Mouse (Mus musculus) bone marrow, adult 2 months (tissue): ENCODE results near the gene Rpl34. TPM values are rescaled to one million over a fixed set of nuclear protein-coding genes. Genes with fewer than 3 reads are reported as not detected.

Experiments
- H3K27ac ChIP-seq: fragments of 200-500 bp; 2 replicates; pipeline ENCODE4 v1.5.1; 2012; ENCODE audit warnings: low read depth, mild to moderate bottlenecking, control low read depth, inconsistent platforms, low read length; ENCODE audit not compliant: control insufficient read depth, poor library complexity, insufficient read depth
- H3K4me1 ChIP-seq: fragments of 200-500 bp; 2 replicates; pipeline ENCODE4 v1.6.1; 2011; ENCODE audit warnings: low read length; ENCODE audit not compliant: control insufficient read depth, insufficient read depth
- H3K4me3 ChIP-seq: fragments of 200-500 bp; replicated peaks from 2 replicates; pipeline ENCODE3; 2011; ENCODE audit warnings: mild to moderate bottlenecking, low read depth, low read length, control low read depth; ENCODE audit not compliant: control insufficient read depth
- CTCF ChIP-seq: fragments of 200-500 bp; IDR thresholded peaks from 2 replicates; pipeline ENCODE4 v1.5.1; 2011; ENCODE audit warnings: low read length, control low read depth; ENCODE audit not compliant: control insufficient read depth, insufficient read depth
- POLR2A ChIP-seq: fragments of 200-500 bp; IDR thresholded peaks from 2 replicates; pipeline ENCODE4 v1.6.1; 2011; ENCODE audit warnings: low read depth, mild to moderate bottlenecking, control low read depth, low read length, borderline replicate concordance; ENCODE audit not compliant: control insufficient read depth
- WGBS: fragments of 180-500 bp; shearing (Covaris S2); methylation state at CpG from one replicate; pipeline ENCODE4 v1.1.7; 2018; 5-methylcytosine and 5-hydroxymethylcytosine counted together
- polyA plus RNA-seq: library from polyadenylated mRNA; stranded (reverse); fragments of >200 nt; gene quantifications from 2 replicates; pipeline ENCODE4 v1.2.4, GENCODE M21; 2011; ENCODE audit warnings: low replicate concordance; ENCODE audit not compliant: missing spikeins, insufficient read depth, insufficient read length

The Rpl34 gene
- 611 and 941 TPM in 2 replicates for polyA plus RNA-seq

DNA sequence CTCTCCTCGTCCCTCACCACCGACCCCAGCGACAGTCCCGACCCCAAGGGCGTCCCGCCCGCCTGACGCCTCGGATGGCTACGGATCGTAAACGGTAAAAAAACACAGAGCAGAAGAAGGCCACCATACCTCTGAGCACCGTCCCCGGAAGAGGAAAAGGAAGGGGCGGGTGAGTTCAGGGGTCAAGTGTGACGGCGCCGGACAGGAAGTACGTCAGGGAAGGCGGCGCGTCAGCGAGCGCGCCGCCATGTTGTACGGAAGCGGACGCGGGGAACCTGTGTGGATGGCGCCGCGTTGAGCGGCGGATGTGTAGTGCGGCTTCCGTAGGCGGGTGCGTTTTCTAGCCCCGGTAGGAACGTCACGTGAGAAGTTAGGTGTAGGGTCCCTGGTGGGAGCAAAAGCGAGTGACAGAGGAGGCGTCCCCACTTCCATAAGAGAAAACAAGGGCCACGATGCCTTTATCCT, at the start of gene Rpl34:
Gene Rpl34, minus strand, starts transcription at position 210 of the 465 bp plus-strand sequence.
- H3K4me1 ChIP-seq = no peaks in the 10 kb centered on the region; the same call in 1 of the 2 replicates
- peak; percentile 72; the same call in 1 of the 2 replicates for TF ChIP-seq POLR2A
- no peak for TF ChIP-seq CTCF
- peak within 1 kb of the TSS; percentile 89 for H3K4me3 ChIP-seq
- WGBS = under 1% methylated on average over 45 of the region's 45 CpGs
- H3K27ac ChIP-seq = peak within 1 kb of the TSS; percentile 48

DNA sequence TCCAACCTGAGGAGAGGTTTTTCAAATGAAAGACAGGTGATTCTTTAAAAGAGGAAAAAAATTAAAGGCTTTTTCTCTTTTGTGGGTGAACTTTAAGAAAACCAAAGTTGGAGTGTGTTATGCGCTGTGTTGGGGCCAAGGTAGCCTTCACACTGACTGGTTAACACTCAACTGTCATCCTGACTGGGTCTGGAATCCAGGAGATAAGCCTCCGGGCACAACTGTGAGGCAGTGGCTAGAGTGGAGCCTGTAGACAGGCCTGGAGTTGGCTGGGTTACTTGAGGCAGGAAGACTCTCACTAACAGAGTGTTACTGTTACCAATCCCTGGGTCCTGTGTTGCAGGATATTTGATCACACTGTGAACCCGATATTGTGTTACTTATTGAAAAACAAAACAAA, 38.0 kb upstream of the Rpl34 start:
- H3K4me3 ChIP-seq = no peak overlapping the region
- WGBS = 76% methylated on average over 3 of the region's 3 CpGs
- no peak overlapping the region for H3K27ac ChIP-seq
- H3K4me1 ChIP-seq = no peaks in the 10 kb centered on the region
- TF ChIP-seq POLR2A (no peak), CTCF (no peak)

GRCm38 (mm10) chr3:130764091-130764490, 33.9 kb upstream of the Rpl34 start:
- 56% methylated on average over 5 of the region's 5 CpGs for WGBS
- TF ChIP-seq POLR2A = no peak
- H3K27ac ChIP-seq = no peak overlapping the region
- no peaks in the 10 kb centered on the region for H3K4me1 ChIP-seq
- no peak overlapping the region for H3K4me3 ChIP-seq

DNA sequence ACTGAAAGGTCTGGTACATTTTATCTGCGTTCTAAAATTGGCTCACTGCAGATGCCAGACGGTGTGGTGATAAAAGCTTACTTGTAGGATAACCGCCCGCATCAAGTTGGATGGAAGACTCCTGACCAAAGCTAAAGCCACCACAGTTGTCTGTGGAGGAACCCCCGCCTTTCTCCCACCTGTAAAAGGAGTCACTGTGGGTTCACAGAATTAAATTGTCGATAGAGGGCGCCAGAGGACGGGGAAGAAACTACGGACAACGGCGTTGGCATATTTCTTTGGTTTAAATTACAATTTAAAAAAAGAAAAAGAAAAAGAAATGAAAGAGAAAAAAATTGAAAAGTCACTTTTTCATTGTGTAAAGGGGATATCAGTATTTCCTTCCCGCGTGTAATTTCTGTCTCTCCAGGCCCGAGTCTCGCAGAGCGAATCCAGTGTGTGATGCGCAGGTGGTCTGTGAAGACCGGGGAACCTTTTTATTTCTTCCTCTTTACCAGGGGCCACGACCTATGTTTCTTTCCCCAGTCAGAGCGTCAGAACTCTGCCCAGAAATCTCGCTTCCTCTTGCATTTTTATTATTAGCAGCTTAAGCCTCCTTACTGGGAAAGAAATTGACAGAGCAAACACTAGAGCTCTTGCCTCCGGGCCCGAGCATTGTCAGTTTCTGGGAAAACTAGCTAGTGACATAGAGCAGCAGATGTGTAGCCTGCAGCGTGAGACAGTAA, 30.7 kb upstream of the Rpl34 start:
- Histone ChIP-seq H3K4me1 (no peaks in the 10 kb centered on the region), H3K4me3 (no peak overlapping the region), H3K27ac (no peak overlapping the region)
- TF ChIP-seq CTCF (peak; percentile 52; the same call in 1 of the 2 replicates), POLR2A (no peak)
- 27% methylated on average over 24 of the region's 24 CpGs for WGBS

- H3K4me1 ChIP-seq = no peaks in the 10 kb centered on the region
- H3K27ac ChIP-seq = no peak overlapping the region
- H3K4me3 ChIP-seq = no peak overlapping the region
- no peak for TF ChIP-seq CTCF
- no peak for TF ChIP-seq POLR2A
- 90% methylated on average over 15 of the region's 15 CpGs for WGBS
Measured at GRCm38 (mm10) chr3:130758157-130758841, 28.1 kb upstream of the Rpl34 start.

- Histone ChIP-seq H3K4me1 (no peaks in the 10 kb centered on the region), H3K4me3 (no peak overlapping the region), H3K27ac (no peak overlapping the region)
- 85% methylated on average over 8 of the region's 8 CpGs for WGBS
- TF ChIP-seq CTCF (no peak), POLR2A (no peak)
Measured at GRCm38 (mm10) chr3:130757117-130757852, 27.1 kb upstream of the Rpl34 start.

- Histone ChIP-seq H3K4me3 (no peak overlapping the region), H3K27ac (no peak overlapping the region), H3K4me1 (no peaks in the 10 kb centered on the region)
- TF ChIP-seq POLR2A = no peak
- no peak for TF ChIP-seq CTCF
- WGBS = 73% methylated on average over 3 of the region's 3 CpGs
Measured at GRCm38 (mm10) chr3:130749206-130749605, 19.0 kb upstream of the Rpl34 start.
